Mouse (Mus musculus) T-helper 2 cell (primary cell): ENCODE data around the gene Tnr.

Experiments used
- in situ Hi-C: fragments of 300-600 bp; cut with MboI, MseI; formaldehyde crosslinking; loops from one replicate; pipeline ENCODE4 v1.15.1; 2025; ENCODE audit warnings: high pct_unique_total_duplicates

The Tnr gene

GRCm38 (mm10) chr1:159716301-159716700 lies 192.7 kb downstream of the Tnr start:
- in situ Hi-C loops, result no loop called here

GRCm38 (mm10) chr1:159717016-159717415 lies 193.4 kb downstream of the Tnr start:
- in situ Hi-C loops, result no loop called here

- in situ Hi-C loops, result no loop called here
These were observed 200.2 kb downstream of the Tnr start for GRCm38 (mm10) chr1:159723733-159724132.

- in situ Hi-C loops, result no loop called here
These were observed 205.7 kb downstream of the Tnr start for GRCm38 (mm10) chr1:159729270-159729669.

GRCm38 (mm10) chr1:159730826-159731225 lies 207.3 kb downstream of the Tnr start:
- in situ Hi-C loops, result no loop called here

GRCm38 (mm10) chr1:159735099-159735498 lies 211.5 kb downstream of the Tnr start:
- in situ Hi-C loops, result no loop called here

GRCm38 (mm10) chr1:159739478-159739877 lies 215.9 kb downstream of the Tnr start:
- in situ Hi-C loops, result no loop called here

- in situ Hi-C loops, result no loop called here
These were observed 217.9 kb downstream of the Tnr start for GRCm38 (mm10) chr1:159741237-159742002.

GRCm38 (mm10) chr1:159742003-159742274 lies 218.4 kb downstream of the Tnr start:
- in situ Hi-C loops, result no loop called here

GRCm38 (mm10) chr1:159743744-159744253 lies 220.2 kb downstream of the Tnr start:
- in situ Hi-C loops, result no loop called here

- in situ Hi-C loops, result no loop called here
These were observed 221.7 kb downstream of the Tnr start for GRCm38 (mm10) chr1:159745311-159745710.

GRCm38 (mm10) chr1:159747969-159748368 lies 224.4 kb downstream of the Tnr start:
- in situ Hi-C loops, result no loop called here

- in situ Hi-C loops, result no loop called here
These were observed 226.8 kb downstream of the Tnr start for GRCm38 (mm10) chr1:159750411-159750810.

- in situ Hi-C loops, result no loop called here
These were observed 227.3 kb downstream of the Tnr start for GRCm38 (mm10) chr1:159750876-159751275.

- in situ Hi-C loops, result no loop called here
These were observed 237.4 kb downstream of the Tnr start for GRCm38 (mm10) chr1:159760970-159761369.

- in situ Hi-C loops, result no loop called here
These were observed 240.3 kb downstream of the Tnr start for GRCm38 (mm10) chr1:159763901-159764300.

- in situ Hi-C loops, result no loop called here
These were observed 241.3 kb downstream of the Tnr start for GRCm38 (mm10) chr1:159764897-159765296.

GRCm38 (mm10) chr1:159769948-159770347 lies 246.4 kb downstream of the Tnr start:
- in situ Hi-C loops, result no loop called here

- in situ Hi-C loops, result no loop called here
These were observed 250.1 kb downstream of the Tnr start for GRCm38 (mm10) chr1:159773671-159774070.

GRCm38 (mm10) chr1:159775168-159775567 lies 251.6 kb downstream of the Tnr start:
- in situ Hi-C loops, result loop anchor here (5.0 kb wide), 1 partner anchor 448 kb away; no protein-coding TSS in a partner anchor

GRCm38 (mm10) chr1:159777107-159777506 lies 253.5 kb downstream of the Tnr start:
- in situ Hi-C loops, result loop anchor here (5.0 kb wide), 1 partner anchor 450 kb away; no protein-coding TSS in a partner anchor

GRCm38 (mm10) chr1:159779424-159779823 lies 255.9 kb downstream of the Tnr start:
- in situ Hi-C loops, result loop anchor here (5.0 kb wide), 1 partner anchor 452 kb away; no protein-coding TSS in a partner anchor

- in situ Hi-C loops, result no loop called here
These were observed 260.3 kb downstream of the Tnr start for GRCm38 (mm10) chr1:159783842-159784241.
